Comparison of ENCODE assay signal across 8 mouse cellular contexts in genomic region chr7:75827850-75828249, GRCm38 (mm10). TPM values are rescaled to one million over a fixed set of nuclear protein-coding genes. Genes with fewer than 3 reads are reported as not detected.
A peak's percentile ranks its signal among the peaks of the same experiment; 100 is the strongest.
DNase-seq lines count a peak whose midpoint lies in the region; ATAC-seq lines count a peak whose summit lies in the region.

No protein-coding gene starts in this region.

- H3K4me1 ChIP-seq in hindbrain, embryonic 12.5 days: no peaks in the 10 kb centered on the region
- H3K4me1 ChIP-seq in lung, embryonic 16.5 days (replicated peaks; ENCODE audit: control insufficient read depth, insufficient read depth, low read length): 0 out of 2 replicates have a peak, but pooled peaks cover 2% of the 10 kb centered on the region

- H3K27me3 ChIP-seq in hindbrain, embryonic 12.5 days: no peaks in the 10 kb centered on the region
- H3K27me3 ChIP-seq in lung, embryonic 16.5 days (ENCODE audit: control insufficient read depth, insufficient read depth, low read depth, low read length): no peaks in the 10 kb centered on the region

- no peak overlapping the region for H3K4me3 ChIP-seq in hindbrain, embryonic 12.5 days
- no peak overlapping the region for H3K4me3 ChIP-seq in lung, embryonic 16.5 days (ENCODE audit: low read length)

- H3K27ac ChIP-seq in hindbrain, embryonic 12.5 days: no peak overlapping the region
- H3K27ac ChIP-seq in lung, embryonic 16.5 days (ENCODE audit: low read length): no peak overlapping the region

- 34% methylated on average over 10 of the region's 10 CpGs for WGBS in hindbrain, embryonic 12.5 days
- 22% methylated on average over 10 of the region's 10 CpGs for WGBS in lung, embryonic 16.5 days

- no peak overlapping the region for H3K9ac ChIP-seq in hindbrain, embryonic 12.5 days
- no peak overlapping the region for H3K9ac ChIP-seq in lung, embryonic 16.5 days (ENCODE audit: low read length)

- peak; percentile 95 for ATAC-seq in frontal cortex, adult (ENCODE audit: low TSS enrichment)
- peak; percentile 74 for ATAC-seq in hindbrain, embryonic 12.5 days (ENCODE audit: low FRiP score)
- peak; percentile 76 for ATAC-seq in lung, embryonic 16.5 days (ENCODE audit: low read depth)

- no peak overlapping the region for H3K4me2 ChIP-seq in hindbrain, embryonic 12.5 days (replicated peaks)
- no peak overlapping the region for H3K4me2 ChIP-seq in lung, embryonic 16.5 days (ENCODE audit: low read depth, low read length)

- H3K9me3 ChIP-seq in hindbrain, embryonic 12.5 days (replicated peaks): no peaks in the 10 kb centered on the region
- H3K9me3 ChIP-seq in lung, embryonic 16.5 days (ENCODE audit: control insufficient read depth, low read length): no peaks in the 10 kb centered on the region

- H3K36me3 ChIP-seq in hindbrain, embryonic 12.5 days: no peaks in the 10 kb centered on the region
- H3K36me3 ChIP-seq in lung, embryonic 16.5 days (ENCODE audit: control insufficient read depth, insufficient read depth, low read length): no peaks in the 10 kb centered on the region

- DNase-seq in WW6 (ENCODE audit: low read depth, low spot score): peak; percentile 70
- DNase-seq in cerebellum, adult 8-10 months: peak; percentile 63
- peak; percentile 58 for DNase-seq in layer of hippocampus, adult 9-11 months
- DNase-seq in retina, adult 2 months (ENCODE audit: low read depth, low spot score): peak; percentile 61
- peak; percentile 44 for DNase-seq in urinary bladder, postnatal 25 days (ENCODE audit: low spot score)

RNA-seq across cellular contexts. Expression of gene Klhl25, which starts 20.3 kb away (rescaled TPM):
- polyA plus RNA-seq in hindbrain, embryonic 12.5 days (2016; fragmentation: Nextera tagmentation; extraction: Ambion mirVana): 26.0 and 26.7 TPM in 2 replicates
- 20.5 and 21.6 TPM in 2 replicates for polyA plus RNA-seq in lung, embryonic 16.5 days (2015; fragmentation: Nextera tagmentation; extraction: Ambion mirVana)
